Mouse (Mus musculus) granulocyte monocyte progenitor cell, adult 5-6 weeks (primary cell): ENCODE data around the gene Rgs7. TPM values are rescaled to one million over a fixed set of nuclear protein-coding genes. Genes with fewer than 3 reads are reported as not detected.

Source experiments
- ATAC-seq: replicated peaks from 2 replicates; pipeline ENCODE4 v1.8.0; 2016; ENCODE audit warnings: mild to moderate bottlenecking, moderate TSS enrichment, inconsistent platforms; ENCODE audit not compliant: poor library complexity, severe bottlenecking
- total RNA-seq, 2 experiments: library from RNA; stranded (forward) in 1 of 2; stranded (reverse) in 1 of 2; fragments of 200-712, 200-1000 nt in 1 of 2; fragments of >200 nt in 1 of 2; fragmentation: Nextera tagmentation in 1 of 2; gene quantifications; 2 replicates each; pipeline ENCODE4 v1.2.3; 2014 to 2017

Rgs7 gene
- total RNA-seq, 2 experiments from 2014 or later, result not detected

DNA sequence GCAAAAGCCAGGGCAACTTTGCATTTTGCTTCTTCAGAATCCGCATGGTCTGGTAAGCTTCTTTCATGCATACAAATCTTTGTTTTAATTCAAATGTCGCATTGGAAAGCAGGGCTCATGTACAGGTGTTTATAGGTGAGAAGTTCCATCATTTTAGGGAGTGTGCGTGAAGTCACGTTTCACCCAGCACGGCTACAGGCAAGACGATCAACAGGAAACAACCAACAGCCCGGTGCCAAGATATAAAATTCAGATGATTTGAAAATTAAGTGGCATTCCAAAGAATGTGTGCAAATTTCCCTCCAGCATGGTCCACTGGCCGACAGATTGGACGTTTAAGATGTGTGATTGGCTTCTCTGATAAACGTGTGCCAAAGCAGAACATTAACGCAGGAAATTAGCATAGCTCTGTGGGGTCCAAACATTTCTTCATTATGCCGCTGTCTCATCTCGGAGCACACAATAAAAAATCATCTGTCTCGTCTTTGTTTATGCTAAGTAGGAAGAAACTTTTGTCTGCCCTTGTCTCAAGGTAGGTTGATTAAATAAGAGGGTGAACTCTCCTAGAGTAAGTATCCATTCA is 58.6 kb downstream of the Rgs7 start:
- no peak for ATAC-seq

DNA sequence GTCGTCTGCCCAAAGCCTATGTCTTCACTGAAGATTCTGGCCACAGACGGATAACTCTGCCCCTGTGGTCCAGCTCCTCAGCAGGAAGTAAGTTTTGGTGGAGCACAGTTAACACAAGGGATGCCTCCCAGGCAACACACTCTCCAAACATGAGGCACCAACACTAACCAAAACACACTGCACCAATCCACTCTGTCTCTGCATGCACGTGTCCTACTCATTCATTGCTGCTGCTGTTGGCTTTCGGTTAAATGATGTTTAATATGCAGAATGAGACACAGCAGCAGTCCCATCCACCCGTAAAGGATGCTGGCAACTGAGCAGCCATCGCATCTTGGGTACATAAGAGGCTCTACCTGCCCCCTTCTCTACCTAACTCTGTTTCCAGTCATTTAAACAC is 59.2 kb downstream of the Rgs7 start:
- no peak for ATAC-seq

DNA sequence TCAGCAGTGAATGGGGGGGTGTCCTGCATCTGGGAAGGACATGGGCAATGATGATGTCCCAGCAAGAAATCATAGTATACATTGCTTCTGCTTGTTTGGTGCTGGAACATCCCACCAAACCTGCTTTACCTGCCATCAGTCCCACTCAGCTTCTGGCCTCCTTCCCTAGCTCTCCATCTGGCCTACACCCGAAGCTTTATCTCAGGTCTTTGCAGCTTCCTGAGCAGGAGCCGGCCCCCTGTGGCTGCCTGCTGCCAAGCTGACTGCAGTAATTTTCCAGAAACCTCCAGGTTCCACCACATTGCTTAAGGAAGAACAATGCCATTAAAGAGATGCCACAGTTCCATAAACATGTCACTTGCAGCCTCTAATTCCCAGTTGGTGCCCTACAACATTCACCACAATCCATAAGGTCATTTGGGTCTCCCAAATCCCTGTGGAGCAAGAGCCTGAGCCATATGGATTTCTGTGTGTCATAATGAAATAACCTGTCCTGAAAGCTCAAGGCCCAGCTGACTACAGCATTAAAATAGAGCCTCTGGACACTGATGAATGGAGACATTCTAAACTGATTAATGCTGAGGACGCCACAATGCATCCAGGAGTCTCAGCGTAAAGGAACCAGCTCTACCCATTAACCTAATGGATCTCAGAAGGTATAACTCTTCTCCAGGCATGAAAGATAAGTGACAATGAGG is 60.8 kb downstream of the Rgs7 start:
- ATAC-seq, result no peak

DNA sequence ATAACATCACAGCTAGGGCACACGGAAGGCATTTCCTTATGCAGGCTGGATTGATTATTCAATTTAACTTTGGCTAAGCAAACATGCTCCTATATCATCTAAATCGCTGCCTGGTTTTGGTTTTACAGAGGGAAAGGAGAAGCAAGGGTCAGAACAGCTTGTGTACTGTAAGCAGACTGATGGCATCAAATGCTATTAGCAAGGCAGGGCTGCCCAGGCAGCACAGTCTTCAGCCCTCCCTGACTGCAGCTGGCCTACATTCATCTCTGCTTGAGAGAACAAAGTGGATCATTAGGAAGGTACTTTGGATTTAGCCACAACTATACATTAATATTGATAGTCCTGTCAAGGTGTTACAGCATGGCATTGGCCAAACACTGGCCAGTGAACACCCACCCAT is 65.2 kb downstream of the Rgs7 start:
- no peak for ATAC-seq

DNA sequence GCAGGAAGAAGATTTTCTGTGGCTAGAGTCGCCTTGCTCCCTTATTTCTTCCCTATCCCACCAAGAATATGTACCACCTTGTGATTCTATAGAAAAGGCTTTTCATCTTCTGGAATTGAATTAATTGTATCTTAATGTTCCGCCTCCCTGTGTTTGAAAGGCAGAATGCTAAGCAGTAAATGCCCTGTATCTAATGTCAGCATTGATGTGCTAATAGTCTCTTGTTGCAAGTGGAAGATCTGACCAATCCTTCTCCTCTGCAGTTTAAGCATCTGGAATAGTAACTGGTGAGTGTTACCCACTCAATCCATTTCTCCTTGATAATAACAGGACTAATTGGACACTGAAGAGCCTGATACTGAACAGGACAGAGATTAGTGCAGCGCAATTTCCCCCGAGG is 65.9 kb downstream of the Rgs7 start:
- no peak for ATAC-seq

DNA sequence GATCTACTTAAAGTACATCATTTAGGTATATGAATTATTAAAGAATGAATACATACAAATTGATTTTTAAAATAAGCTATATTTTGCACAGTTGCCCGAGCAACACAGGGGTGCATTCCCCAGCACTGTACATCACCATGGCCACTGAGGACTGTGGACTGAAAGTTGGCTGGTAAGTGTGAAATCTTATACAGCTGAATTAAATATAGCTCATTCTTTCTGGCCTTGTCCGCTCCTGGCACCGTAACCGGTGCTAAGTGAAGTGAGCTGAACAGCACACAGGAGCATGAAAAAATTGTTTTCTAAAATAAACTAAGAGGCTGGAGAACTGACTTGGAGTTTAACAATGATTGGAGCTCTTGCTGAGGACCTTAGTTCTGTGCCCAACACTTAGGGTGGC is 71.4 kb downstream of the Rgs7 start:
- no peak for ATAC-seq

DNA sequence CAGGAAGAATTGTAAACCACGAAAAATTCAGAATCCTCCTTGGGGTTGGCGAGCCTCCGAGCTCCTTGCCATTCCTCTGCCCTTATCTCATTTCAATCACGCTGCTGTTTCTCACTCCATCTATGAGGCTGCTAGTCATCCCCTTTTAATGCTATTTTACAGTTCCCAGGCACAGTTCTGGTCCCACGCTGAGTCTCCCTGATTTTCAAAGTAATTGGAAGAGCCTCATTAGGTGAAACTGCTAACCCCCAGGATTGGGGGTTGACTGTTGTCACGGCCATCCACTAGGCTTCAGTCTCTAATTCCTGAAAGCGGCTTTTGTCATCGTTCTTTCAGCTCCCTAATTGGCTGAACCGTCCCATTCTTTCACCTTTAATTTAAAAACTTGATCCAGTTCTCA is 76.6 kb downstream of the Rgs7 start:
- ATAC-seq, result no peak

DNA sequence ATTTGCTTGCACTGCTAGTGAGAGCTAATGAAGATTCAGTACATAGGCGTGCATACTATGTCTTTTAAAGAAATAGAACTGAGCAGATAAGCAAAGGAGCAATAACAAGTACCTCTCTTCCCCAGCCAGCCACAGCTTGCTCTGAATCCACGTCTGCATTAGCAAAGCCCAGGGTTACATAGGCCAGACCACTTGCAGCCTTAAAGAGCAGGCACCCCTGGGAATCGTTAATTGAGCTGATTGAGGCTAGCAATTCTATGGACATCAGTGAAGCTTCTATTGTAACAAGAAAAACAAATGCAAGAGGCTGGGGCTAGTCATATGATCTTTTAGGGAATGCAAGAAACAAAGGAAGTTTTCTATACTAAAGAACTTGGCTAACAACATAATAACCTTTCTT is 81.9 kb downstream of the Rgs7 start:
- no peak for ATAC-seq

DNA sequence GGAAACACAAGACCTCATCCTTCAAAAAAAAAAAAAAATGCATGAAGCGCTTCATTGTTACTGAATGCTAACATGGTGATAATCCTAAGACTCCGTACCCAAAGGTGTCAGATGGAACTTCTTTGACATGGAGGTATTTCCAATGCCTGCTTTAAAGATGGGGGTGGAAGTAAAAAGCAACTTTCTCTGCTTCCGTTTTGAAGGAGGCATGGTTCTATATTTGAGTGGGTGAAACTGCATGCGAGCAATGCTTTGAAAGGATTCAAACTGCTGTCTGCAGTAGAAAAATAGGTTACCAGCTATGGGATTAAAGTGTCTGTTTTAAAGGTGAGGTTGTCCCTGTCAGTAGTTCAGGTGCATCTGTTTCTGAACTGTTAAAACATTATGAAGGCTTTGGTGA is 100.4 kb downstream of the Rgs7 start:
- ATAC-seq, result no peak

DNA sequence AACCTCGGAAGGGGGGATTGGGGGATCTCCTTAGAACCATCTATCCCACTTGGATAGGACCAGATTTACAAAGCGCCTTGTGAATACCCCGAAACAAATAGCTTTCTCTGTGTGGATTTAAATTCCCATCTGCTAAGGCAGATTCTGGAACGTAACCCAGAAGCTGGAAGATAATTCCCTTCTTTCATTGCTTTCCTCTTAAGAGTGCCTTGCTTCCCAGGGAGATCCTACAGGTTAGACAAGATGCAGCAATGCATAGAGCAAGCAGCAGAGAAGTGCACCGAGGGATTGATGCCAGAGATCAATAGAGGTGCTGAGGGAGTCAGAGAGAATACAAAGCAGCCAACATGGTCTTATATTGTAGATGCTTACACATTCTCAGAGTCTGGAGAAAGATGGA is 103.0 kb downstream of the Rgs7 start:
- ATAC-seq, result no peak

DNA sequence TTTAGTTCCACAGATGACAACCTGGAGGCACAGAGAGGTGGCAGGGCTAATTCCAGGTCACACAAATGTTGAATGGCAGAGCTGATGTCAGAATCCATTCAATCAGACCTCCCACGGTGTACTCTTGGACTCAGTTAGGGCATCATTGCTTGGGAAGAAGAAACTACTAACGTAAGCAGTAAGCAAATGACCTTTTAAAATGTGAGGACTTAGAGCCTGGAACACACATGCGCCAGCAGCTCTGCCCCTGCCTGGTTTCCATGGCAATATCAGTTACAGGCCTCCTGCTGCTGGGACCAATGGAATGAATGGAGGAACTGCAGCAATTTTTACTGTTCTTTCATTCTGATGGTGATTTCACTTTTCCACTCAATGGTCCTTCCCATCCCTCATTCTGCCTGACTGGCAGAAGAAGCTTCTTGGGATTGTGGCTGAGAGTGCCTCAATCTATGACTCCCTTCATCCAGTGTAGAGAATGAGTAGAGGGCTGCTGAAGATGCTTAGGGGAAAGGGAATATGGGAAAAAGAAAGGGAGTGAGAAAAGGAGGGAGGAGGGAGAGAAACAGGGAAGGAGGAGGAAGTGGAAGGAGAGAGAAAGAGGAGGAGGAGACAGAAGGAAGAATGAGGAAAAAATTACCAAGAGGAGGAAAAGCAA is 106.6 kb downstream of the Rgs7 start:
- no peak for ATAC-seq

DNA sequence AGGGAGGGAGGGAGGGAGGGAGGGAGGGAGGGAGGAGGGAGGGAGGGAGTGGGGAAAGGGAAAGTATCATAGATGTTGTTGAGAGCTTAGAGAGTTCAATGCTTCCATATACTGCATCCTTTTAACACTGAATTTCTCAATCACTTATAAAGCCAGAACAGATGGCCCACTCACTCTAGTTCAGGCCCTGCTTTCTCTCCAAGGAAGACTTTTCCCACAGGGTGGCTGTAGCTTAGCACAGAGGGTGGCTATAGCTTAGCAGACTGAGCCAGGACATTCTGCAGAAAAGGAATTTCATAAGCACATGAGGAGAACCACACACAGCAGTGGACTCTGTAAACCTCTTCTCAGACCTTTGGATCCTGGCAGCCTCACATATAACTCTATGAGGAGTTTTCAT is 119.7 kb downstream of the Rgs7 start:
- no peak for ATAC-seq

DNA sequence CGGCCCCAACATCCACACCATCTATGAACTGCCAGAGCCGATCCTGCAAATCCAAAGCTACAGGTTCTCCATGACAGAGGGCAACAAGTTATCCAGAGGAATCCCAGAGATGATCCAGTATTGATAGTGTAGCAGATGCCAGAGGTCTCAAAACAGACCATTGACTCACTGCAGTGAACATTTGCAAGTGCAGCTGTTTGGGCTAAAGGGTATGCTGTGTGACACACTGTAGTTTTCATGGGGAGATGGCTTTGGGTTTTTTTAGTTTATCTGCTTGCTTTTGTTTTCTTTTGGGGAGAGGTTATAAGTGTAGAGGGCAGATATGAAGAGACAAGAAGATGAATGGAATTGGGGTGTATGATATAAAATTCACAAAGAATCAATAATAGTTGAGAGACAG is 124.2 kb downstream of the Rgs7 start:
- no peak for ATAC-seq

DNA sequence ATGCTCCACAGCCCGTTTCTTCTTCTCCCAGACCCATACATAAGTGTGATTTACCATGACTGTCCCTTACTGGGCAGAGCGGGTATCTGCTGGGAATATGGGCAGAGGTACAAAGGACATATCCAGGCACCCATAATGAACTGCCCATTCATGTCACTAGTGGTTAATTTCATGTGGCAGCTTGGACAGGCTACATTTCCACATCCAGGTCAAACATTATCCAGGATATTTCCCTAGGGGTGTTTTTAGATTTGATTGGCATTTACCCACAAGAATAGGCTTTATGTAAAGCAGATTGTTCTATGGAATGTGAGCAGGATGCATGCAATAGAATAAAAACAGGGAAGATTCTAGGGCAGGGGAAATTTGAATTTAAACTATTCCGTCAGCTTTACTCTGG is 128.7 kb downstream of the Rgs7 start:
- ATAC-seq, result no peak

DNA sequence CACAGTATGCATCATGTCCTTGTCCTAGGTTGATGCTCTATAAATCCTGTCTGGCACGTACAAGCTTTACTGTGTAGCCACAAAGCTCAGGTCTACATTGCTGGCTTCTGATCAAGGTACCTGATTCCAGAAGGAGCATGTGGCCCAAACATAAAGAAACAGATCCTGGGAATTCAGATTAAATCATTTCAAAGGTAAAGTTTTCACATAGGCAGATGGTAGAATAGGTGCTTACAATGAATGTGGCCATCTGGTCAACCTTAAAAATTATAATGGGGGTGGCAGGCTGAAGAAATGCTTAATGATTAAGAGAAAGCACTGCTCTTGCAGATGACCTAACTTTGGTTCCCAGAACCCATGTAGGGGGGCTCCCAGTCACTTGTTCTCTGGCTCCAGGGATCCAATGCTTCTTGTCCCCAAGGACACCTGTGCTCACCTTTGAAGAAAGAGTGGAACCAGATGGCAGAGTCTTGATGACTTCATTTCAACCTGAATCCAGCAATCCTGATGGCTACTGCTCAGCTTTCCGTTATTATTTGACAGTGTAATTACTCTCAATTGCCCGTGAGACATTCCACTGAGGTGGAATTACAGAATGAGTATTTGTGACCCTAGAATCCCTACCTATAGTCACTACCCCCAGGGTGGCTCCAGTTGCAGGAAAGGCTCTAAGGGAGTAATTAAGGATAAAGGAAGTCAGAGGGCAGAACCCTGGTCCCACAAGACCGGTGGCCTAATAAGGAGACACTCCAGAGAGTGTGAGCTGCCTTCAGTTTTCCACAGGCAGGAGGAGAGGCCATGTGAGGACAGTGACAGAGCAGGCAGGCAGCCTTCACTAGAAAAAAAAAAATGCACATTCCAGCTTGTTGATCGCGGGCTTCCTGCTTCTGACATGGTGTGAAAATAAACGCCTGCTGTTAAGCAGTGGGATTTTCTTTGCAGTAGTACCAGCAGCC is 132.6 kb downstream of the Rgs7 start:
- ATAC-seq, result no peak

DNA sequence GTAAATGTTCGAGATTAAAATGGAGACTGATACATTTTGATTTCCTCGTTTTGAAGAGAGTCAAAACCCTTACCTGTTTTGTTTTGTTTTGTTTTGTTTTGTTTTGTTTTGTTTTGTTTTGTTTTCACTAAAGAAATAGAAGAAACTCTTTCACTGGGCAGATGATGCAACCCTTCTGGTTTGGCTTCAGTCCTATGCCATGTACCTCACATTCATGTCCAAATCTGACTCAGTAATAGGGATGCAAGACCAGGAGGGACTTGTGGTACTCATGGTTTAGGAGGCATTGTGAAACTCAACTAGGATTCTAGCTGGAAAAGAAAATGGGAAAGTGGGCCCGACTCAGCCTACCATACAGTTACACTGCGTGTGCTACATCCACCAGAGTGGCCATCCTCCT is 139.4 kb downstream of the Rgs7 start:
- no peak for ATAC-seq

DNA sequence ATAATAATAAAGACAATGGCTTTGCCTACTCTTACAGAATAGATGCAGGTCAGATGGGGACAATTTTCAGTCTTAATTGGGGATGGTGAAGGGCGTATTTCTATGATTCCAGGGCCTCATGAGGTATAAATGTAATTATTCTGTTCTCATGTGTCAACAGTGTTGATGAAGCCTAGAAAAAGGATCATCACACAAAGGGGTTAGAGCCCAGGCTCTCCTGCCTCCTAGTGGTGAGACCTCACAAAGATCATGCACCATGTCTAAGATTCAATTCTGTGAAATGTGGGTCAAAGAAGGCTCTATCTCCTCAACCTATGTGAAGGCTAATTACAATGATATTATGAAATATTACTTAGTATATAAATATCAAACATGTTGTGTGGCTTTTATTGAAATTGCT is 146.1 kb downstream of the Rgs7 start:
- ATAC-seq, result no peak

DNA sequence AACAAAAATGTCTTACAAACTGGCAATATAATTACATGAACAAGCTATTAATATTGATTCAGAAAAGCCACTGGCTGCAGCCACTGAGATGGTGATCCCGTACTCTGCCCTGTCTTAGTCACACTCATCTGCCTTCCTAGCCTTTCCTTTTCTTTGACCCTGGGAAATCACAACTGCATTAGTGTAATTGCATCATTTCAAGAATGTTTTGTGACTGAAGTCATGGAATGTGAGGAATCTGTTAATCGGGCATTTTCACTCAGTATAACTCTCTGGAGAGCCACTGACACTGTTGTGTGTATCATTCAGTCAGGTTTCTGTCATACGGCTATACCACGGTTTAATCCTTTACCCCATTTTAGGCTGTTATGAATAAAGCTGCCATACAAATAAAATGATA is 156.1 kb downstream of the Rgs7 start:
- no peak for ATAC-seq

DNA sequence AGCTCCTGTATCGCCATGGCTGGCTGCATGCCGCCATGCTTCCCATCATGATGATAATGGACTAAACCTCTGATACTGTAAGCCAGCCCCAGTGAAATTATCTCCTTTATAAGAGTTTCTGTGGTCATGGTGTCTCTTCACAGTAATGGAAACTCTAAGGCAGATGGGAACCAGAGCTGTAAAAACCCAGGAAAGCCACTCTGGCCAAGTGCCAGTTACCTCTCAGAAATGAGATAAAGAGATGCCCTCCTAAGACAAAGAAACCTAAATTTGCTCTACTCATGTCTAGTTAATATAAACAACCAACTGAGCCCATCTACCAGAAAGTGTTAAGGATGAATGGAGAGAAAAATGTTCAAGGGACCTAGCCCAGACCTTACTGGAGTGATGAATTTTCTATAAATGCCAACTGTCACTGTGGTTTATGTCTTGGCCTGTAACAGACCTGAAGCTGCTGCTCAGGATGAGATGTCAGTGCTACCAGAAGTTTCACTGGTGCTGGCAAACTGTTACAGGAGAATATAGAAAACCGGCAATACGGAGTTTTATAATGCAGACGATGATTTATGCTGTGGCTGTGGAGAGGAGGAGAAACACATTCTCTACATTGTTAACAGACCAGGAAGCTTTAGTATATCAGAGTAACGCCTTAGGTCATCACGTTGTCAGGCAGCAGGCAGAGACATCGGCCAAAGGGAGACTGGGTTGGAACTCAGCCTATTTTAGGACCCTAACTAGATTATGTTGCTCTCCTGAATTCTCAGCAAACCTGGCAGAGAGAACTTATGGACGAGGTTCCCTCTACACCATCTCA is 159.1 kb downstream of the Rgs7 start:
- ATAC-seq, result no peak

DNA sequence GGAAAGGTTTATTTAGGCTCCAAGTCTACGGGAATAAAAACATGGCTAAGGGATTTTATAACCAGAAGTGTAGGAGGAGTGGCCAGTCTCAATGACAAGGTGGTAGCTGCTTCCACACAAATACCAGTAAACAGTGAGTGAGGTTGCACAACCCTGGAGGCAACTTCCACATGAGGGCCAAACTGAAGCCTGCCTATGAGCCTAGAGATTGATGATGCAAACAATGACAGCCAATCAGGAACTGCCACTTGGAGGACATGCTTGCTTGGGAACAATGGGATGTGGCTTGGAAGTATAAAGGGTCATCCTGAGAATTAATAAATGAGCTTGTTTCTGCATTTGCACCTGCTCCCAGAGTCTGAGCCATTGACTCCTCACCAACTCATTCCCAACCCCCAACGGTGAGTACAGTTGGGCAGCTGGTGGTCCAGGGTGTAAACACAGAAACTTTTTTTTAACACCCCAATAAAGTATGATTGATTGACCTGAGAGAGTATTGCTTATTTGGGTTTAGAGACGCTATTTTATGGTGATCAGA is 162.3 kb downstream of the Rgs7 start:
- no peak for ATAC-seq
